Mouse (Mus musculus): ENCODE results near the gene Olfr288.

The Olfr288 gene

DNA sequence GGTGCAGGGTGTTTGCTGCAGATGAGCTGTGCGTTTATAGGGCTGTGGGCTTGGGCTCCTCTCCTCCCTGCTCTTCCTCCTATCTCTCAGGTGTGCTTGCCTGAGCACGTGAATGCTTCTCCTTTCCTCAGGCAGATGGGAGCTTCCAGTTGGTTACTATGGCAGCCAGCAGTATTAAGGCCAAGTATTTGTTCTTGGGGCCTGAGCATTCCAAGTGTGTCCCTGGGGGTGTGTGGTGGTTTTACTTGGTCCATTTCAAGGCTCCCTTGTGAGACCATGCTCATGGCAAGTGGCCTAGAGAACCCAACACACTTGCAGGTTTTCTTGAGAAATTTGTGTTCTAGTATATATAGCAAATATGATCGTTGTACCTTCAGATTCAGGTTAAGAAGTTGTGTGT is at the start of gene Olfr288:
TSS of gene Olfr288 (minus strand) at position 101 of the 400 bp plus-strand sequence.
- no peak for DNase-seq (ENCODE audit: low spot score)

DNA sequence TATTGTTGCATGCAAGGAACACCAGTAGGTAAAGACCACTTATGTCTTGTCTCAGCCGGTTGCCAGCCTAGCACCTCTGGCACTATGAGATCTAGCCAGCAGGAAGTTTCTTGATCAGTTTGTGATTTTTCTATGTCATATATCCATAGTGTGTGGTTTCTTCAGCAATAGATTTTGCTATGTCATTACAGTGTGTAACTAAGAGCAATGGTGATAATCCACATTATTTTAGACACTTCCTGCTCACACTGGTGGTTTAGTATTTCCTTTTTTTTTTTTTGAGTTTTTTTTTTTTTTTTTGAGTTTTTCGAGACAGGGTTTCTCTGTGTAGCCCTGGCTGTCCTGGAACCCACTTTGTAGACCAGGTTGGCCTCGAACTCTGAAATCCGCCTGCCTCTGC is 40.1 kb upstream of the Olfr288 start:
- no peak for DNase-seq (ENCODE audit: low spot score)

DNA sequence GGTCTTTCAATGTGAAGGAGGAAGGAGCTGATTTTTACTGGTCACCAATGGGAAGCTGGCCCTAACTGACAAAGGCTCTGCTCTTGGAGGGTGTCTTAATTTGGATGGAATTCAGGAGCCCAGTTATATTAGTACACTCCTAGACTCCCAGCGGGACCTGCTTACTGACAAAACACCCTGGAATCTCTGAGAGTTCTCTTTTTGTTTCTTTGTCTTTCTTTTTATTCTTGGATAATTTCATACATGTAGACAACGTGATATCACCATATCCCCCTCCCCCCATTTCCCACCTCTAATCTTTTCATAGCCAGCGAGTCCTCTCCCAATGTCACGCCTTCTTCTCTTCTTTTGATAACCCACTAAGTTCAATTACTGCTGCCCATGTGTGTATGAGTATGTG is 39.0 kb upstream of the Olfr288 start, which contains the start of gene Olfr286:
TSS of gene Olfr286 (minus strand) at position 101 of the 400 bp plus-strand sequence.
- DNase-seq (ENCODE audit: low spot score), result no peak

DNA sequence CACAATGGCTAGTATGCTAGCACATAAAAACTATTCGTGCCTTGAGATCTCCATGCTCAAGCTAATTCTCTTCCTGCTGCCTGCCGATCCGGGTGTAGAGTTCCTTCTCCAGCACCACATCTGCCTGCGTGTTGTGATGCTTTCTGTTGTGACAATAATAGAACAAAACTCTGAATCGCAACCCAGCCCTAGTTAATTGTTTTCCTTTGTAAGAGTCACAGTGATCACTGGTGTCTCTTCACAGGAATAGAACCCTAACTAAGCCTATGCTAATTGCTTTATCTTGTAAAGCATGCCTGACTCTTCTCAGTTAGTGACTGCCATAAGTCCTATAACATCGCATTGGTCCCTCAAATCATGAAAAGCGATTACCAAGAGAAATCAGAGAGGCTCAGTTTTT is 30.8 kb upstream of the Olfr288 start:
- DNase-seq (ENCODE audit: low spot score), result no peak

DNA sequence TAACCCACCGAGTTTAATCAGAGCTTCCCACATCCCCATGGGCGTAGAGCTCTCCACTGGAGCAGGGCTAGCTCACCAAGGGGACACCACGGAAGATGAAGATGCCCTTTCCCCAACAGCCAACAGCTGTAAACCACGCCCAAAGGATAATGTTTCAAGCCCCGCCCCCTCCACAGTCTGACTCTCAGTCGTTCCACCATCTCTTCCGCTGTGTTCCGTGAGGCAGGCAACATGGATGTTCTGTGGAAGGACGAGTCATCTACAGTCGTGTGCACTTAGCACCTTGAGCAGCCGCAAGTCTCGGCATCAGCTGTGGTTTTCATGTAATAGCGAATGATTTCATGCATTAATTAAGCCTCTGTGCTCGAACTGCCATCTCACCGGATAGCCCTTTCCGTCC is 30.3 kb upstream of the Olfr288 start:
- DNase-seq (ENCODE audit: low spot score), result no peak

DNA sequence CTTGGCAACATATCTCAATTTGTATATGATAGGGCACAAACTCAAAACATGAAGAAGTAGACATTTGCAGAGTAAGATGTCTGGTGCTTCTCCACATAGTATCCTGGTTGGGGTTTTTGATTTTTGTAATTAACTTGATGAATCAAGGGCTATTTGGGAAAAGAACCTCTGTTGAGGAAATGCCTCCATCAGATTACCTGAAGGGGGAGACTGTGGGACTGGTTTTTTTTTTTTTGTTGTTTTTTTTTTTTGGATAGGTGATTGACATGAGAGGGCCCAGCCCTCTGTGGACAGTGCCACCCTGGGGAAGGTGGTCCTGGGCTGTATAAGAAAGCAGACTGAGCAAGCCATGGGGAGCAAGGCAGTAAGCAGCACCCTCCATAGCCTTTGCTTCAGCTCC is 27.0 kb upstream of the Olfr288 start:
- no peak for DNase-seq (ENCODE audit: low spot score)

DNA sequence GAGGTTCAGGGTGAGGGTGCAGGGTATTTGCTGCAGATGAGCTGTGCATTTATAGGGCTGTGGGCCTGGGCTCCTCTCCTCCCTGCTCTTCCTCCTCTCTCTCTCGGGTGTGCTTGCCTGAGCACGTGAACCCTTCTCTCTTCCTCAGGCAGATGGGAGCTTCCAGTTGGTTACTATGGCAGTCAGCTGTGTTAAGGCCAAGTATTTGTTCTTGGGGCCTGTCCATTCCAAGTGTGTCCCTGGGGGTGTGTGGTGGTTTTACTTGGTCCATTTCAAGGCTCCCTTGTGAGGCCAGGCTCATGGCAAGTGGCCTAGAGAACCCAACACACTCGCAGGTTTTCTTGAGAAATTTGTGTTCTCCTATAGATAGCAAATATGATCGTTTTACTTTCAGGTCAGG is 25.5 kb upstream of the Olfr288 start, which contains the start of the genes Gm44579 and Olfr287:
TSS of gene Gm44579 (minus strand) at position 101 of the 400 bp plus-strand sequence.
TSS of gene Olfr287 (minus strand) at position 180 of the 400 bp plus-strand sequence.
- DNase-seq (ENCODE audit: low spot score), result no peak

DNA sequence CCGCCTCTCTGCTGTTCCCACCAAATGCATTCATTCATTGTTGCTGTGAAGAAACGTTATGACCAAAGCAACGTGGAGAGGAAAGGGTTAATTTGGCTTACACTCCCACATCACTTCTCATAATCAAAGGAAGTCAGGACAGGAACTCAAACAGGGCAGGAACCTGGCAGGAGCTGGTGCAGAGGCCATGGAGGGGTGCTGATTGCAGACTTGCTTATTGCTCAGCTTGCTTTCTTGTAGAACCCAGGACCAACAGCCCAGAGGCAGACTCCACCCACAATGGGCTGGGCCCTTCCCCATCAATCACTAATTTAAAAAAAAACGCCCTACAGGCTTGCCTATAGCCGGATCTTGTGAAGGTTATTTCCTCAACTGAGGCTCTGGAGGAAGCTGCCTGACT is 18.8 kb upstream of the Olfr288 start:
- DNase-seq (ENCODE audit: low spot score), result no peak

DNA sequence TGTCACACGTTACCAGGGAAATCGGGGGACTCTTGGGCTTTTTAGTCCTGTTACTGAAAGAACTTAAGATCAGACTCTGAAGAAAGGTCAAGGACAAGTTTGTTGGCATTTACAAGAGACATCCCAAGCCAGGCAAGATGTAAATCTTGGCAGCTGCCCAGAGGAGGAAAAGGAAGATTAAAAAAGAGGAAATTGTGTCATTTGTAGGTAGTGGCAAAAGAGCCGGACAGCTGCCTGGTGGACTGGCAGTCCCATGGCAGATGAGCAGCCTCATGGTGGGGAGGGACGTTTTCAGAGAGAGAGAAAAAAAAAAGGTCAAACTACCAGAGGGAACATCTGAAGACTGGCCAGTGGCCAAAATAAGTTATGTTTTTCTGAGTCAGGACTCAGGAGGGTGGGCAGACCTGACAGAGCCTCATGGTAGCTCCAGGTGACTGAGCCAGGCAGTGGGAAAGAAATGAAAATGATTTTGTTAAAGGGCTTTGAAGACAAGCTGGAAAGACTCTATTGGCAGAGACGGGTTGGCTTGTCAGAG is 18.1 kb upstream of the Olfr288 start:
- DNase-seq (ENCODE audit: low spot score), result no peak

DNA sequence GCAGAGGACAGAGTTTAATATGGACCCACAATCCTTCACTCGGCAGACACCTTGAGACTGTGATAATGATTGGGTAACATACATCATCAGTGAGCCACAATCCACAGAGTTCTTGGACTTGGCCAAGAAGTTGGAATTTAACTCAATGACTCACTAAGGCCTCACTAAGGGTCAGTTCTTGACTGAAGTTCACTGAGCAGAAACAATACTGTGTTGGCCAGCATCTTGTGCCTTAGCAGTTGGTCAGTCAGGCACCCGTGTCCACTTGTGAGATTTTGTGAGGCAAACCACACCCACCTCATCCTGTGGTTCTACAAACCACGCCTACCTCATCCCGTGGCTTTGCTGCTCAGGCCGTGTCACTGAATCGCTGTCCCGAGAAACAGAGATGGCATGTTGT is 14.3 kb upstream of the Olfr288 start:
- no peak for DNase-seq (ENCODE audit: low spot score)

DNA sequence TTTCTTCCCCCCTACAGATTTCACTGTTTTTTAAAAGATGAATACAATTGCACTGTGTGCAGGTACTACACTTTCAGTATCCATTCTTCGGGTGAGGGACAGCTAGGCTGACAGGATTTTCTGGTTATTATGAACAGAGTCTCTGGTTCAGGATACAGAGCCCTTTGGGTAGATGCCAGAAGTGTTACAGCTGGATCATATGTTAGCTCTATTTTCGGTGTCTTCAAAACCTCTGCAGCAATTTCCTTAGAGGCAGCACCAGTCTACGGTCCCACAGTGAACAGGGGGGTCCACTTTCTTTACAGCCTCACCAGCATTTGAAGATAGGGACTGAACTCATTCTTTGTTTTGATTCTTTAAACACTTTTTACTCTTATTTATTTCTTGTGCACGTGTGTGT is 10.9 kb downstream of the Olfr288 start:
- DNase-seq (ENCODE audit: low spot score), result no peak

DNA sequence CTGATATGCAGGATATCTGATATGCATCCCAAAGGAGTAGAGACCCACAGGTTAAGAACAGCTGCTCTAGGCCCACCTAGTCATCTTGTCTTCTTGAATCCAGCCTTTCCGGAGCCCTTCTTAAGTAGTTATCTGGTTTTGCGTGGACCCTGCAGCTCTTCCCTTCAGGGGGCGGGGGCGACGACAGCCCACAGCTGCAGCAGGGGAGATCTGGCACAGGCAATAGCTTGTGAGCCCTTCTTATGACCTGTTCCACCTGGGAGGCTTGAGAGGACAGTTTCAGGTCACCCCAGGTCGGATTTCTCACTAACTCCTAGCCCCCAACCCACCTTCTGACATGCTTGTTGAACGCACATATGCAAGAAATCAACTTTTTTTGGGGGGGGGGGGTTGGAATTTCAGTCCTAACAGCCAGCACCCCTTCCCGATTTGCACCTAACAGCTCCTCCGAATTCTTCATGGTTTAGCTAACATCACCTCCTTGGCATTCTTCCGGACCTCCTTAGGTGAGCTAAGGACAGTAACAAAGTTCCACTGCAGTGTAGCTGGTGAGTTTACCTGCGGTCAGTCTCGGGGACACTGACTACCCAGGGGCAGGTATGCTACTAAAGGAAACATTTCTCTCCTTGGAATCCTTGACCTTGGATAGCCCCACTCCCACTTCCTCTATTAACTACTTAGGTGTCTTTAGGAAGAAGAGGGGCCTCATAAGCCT is 13.3 kb downstream of the Olfr288 start:
- DNase-seq (ENCODE audit: low spot score), result no peak

DNA sequence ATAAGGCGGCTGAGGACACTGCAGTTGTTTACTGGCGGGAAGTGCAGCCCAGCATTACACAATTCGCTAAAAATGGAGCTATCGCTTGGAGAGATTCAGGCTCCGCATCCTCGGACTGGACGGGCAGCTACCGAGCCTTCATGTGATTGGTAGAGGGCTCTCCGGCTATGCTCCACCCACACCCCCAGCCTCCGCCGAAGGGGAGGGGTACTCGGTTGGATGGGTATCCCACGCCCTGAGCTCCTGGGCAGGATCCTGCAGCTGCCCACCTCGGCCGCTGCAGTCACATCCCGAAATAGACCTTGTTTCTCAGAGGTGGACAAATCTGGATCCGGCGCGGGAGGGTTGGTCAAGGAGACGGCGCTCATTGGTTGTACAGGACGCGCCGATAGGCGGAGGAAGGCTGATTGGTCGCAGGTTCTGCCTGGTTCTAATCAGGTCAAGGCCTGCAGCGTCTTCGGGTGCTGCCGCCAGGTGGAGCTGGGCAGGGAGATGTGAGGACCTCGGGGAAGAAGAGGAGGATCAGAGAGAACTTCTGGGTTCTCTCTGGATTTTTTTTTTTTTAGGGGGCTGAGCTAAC is 14.1 kb downstream of the Olfr288 start:
- DNase-seq (ENCODE audit: low spot score), result peak; percentile 90

DNA sequence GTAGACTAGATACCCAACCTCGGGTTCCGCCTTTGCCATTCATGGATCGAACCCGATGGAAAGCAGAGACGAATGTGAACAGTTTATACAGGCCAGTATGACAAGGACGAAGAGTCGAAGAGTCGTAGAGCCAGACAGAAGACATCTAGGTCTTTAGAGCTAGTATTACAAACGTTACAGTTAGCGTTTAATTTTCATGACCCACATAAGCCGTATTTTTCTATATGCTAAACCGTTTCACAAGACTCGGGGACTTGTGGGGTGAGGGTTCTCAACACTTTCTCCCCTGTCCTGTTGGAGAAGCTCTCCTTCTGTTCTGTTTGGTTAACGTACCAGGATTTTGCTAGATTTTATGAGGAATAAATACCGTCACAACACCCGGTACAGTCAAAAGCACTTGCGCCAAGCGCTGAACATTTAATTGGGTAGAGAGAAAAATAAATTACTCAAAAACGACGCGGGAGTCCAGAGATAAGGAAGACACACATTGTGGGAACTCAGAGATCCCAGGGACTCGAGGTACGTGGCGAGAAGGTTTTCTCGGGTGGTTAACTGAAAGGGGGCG is 14.7 kb downstream of the Olfr288 start:
- DNase-seq (ENCODE audit: low spot score), result no peak

DNA sequence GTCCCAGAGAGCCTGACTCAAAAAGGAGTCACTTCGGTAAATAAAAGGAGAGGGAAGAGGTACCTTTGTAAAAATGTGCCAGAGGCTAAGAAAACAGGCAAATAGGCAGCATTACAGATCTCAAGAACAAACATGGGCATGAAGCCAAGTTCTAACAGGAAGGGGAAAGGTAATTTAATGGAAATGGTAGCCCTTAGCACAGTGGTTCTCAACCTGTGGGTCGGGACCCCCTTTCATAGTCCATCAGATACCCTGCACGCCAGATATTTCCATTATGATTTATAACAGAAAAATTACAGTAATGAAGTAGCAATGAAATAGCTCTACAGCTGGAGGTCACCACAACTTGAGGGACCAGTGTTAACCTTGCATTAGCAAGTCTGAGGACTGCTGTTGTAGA is 18.0 kb downstream of the Olfr288 start:
- no peak for DNase-seq (ENCODE audit: low spot score)

DNA sequence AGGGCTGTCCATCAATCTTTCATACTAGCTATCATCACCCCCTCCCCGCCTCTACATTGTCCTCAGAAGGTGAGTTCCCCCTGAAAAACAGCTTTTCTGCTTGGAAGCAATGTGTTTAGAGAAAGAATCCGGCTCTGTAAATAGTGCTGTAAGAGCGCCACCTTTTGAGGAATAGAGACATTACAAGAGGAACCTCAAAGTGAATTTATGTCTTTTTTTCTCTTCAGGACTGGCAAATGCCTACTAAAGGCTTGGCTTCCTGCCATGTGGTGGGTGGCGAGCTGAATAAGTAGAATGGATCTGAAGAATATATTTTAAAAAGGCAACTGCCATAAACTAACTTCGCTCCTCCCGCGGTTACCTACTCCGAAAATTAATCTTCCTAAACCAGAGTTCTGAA is 21.5 kb downstream of the Olfr288 start:
- DNase-seq (ENCODE audit: low spot score), result no peak

DNA sequence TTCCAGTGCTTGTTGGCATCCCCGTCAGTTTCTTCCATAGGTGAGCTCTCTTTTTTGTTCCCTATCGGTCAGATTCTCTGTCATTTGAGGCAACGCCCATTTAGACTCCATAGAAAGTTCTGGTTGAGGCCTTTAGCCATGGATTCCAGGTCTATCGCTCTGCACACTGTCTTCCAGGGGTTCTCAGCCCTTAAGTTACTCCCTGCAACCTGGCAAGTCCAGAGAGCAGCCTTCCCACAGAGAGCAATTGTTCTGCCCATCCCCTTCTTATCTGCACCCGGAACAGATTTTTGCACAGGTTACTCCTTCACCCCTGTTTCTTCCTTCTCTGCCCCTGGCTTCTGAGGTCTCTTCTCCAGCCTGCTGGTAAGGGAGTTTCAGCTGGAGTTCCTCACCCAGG is 23.2 kb downstream of the Olfr288 start:
- DNase-seq (ENCODE audit: low spot score), result no peak

DNA sequence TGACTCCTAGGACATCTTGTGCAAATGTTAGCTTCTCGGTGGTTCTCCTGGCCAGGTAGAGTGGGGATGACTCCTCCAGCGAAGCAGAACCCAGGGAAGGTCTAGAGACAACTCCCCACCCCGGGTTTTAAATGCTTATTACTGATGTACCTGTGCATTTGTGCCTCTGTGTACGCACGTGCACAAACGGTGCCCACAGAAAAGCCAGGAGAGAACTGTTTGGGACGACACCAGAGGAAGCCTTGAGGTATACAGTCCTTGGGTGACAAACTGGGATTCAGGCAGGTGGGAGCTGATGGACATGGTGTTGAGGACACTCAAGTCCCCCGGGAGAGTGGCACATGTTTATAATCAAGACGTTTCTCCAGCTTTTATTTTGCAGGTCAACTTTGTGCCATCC is 24.4 kb downstream of the Olfr288 start:
- DNase-seq (ENCODE audit: low spot score), result no peak

DNA sequence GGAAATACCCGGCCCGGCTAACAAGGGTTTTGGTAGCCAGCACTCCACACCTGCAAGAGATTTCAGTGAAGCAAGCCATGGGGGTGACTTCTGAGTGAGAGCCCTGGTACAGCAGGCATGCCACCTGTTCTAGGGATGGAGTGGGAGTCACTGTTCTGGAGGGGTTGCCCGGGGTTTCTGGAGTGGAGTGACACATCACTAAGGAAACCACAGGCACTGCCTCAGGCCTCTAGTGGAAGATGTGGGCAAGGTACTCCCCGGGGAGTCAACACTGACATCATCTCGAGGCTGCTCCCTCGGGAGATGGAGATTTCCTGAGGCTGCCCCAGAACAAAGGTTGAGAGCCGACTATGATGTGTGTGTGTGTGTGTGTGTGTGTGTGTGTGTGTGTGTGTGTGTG is 25.0 kb downstream of the Olfr288 start:
- DNase-seq (ENCODE audit: low spot score), result no peak

DNA sequence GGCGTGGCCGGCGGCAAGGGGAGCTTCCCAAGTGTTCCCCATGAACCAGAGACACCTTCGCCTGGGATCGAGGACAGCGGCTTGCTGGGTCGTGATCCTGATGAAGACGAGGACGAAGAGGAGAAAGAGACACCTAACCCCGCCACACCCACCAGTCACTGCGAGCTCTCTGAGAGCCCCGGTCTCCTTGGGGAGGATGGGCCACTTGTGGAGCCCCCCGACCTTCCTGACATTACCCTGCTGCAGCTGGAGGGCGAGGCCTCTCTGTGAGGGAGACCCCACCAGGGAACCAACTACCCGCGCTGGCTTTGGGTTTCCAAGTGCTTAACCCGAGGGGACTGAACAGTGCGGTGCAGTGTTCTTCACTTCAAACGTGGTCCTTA is 26.7 kb downstream of the Olfr288 start:
- no peak for DNase-seq (ENCODE audit: low spot score)

DNA sequence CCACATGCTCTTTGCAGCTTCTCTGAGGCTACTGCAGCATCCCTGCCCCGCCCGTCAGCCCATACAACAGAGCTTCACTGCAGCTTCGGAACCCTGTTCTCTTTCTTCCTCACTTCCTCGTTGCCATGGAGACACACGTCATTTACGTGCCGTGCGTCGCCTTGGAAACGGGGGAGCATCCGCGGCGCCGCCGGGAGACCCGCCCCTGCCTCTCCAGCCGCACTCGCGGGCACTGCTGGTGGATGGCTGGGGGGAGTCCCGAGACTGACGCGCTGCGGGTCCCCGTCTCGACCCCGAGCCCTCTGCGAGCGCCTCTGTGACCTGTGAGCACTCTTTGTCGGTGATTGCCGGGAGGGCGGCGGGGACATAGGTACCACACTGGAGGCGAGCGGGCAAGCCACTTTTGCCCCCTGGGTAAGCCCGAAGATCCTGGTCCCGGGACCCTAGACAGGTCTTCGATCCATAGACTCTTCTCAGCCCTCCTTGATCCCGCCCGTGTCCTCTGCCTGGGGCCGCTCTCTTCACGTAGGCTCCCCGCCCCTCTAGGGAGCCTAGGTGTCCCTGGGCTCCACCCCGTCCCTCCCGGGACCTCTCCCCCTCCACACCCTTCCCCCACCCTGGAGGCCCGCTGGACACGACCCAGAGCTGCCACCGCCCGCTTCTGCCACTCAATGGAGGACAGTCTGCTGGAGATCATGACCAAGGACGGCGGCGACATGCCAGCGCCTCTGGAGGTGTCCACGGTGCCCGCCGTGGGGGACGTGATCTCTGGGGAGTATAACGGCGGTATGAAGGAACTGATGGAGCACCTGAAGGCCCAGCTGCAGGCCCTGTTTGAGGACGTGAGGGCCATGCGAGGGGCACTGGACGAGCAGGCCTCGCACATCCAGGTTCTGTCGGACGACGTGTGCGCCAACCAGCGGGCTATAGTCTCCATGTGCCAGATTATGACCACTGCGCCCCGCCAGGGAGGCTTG is 27.4 kb downstream of the Olfr288 start:
- peak; percentile 72 for DNase-seq (ENCODE audit: low spot score)
